8 mouse cellular contexts compared by ENCODE assay signal in genomic region chr17:27702518-27702917, GRCm38 (mm10). TPM values are rescaled to one million over a fixed set of nuclear protein-coding genes. Genes with fewer than 3 reads are reported as not detected.
DNase-seq lines count a peak whose midpoint lies in the region; ATAC-seq and TF ChIP-seq lines count a peak whose summit lies in the region.

No protein-coding gene starts in this region.

- ATAC-seq in lung, embryonic 15.5 days (ENCODE audit: borderline replicate concordance, extremely low read depth, low FRiP score, low TSS enrichment), result 0 out of 2 replicates have a peak, but pooled peaks have one; percentile 46

- H3K4me3 ChIP-seq in layer of hippocampus, adult 2 months, result peak overlapping the region; percentile 26; the same call in 1 of the 2 replicates
- no peak overlapping the region for H3K4me3 ChIP-seq in cerebellum, adult 2 months (replicated peaks; ENCODE audit: insufficient read depth, low read depth, low read length)
- peak overlapping the region; percentile 63 for H3K4me3 ChIP-seq in gastrocnemius, adult 2 months
- peak overlapping the region; percentile 35 for H3K4me3 ChIP-seq in lung, embryonic 15.5 days
- H3K4me3 ChIP-seq in olfactory bulb, adult 2 months (ENCODE audit: insufficient read depth, low read depth, low read length), result no peak overlapping the region

- no peak for TF ChIP-seq POLR2A in cerebellum, adult 2 months (IDR thresholded peaks at IDR 0.05; ENCODE audit: borderline replicate concordance, insufficient read depth, low read length)
- no peak for TF ChIP-seq POLR2A in olfactory bulb, adult 2 months (IDR thresholded peaks at IDR 0.05; ENCODE audit: insufficient read depth, low read depth, low read length)

- H3K4me1 ChIP-seq in cerebellum, adult 2 months (ENCODE audit: control insufficient read depth, insufficient read depth, low read length), result peaks cover 28% of the 10 kb centered on the region
- H3K4me1 ChIP-seq in lung, embryonic 15.5 days, result peaks cover 13% of the 10 kb centered on the region
- peaks cover 33% of the 10 kb centered on the region for H3K4me1 ChIP-seq in olfactory bulb, adult 2 months (ENCODE audit: control insufficient read depth, insufficient read depth, low read length)

- peak overlapping the region; percentile 82 for H3K4me2 ChIP-seq in lung, embryonic 15.5 days

- 2% methylated on average over 34 of the region's 34 CpGs for whole genome bisulfite sequencing in cerebellum, adult 2 months
- under 1% methylated on average over 32 of the region's 34 CpGs for WGBS in lung, embryonic 15.5 days
- WGBS in olfactory bulb, adult 2 months, result 5% methylated on average over 34 of the region's 34 CpGs

- peak overlapping the region; percentile 47 for H3K9ac ChIP-seq in lung, embryonic 15.5 days

- H3K27me3 ChIP-seq in cerebellum, adult 2 months (ENCODE audit: control insufficient read depth, insufficient read depth, low read length), result no peaks in the 10 kb centered on the region
- H3K27me3 ChIP-seq in lung, embryonic 15.5 days, result peaks cover 8% of the 10 kb centered on the region; the same call in 1 of the 2 replicates

- intact Hi-C loops in gastrocnemius, adult 2 months (cut with DNase I), result no loop called here

- TF ChIP-seq CTCF in layer of hippocampus, adult 2 months (conservative IDR thresholded peaks at IDR 0.05), result peak; percentile 91
- TF ChIP-seq CTCF in cerebellum, adult 2 months (IDR thresholded peaks at IDR 0.05; ENCODE audit: borderline replicate concordance, insufficient read depth, low read depth, low read length), result peak; percentile 74
- peak; percentile 90 for TF ChIP-seq CTCF in gastrocnemius, adult 2 months (IDR thresholded peaks at IDR 0.05)
- peak; percentile 75 for TF ChIP-seq CTCF in olfactory bulb, adult 2 months (IDR thresholded peaks at IDR 0.05; ENCODE audit: insufficient read depth, low read depth, low read length)

- no peak for DNase-seq in layer of hippocampus, adult 2 months (ENCODE audit: low spot score in 2 of 2)
- no peak for DNase-seq in layer of hippocampus, adult 11-12 months (ENCODE audit: low spot score)
- peak; percentile 73 to 74 for DNase-seq in cerebellum, adult 2 months
- peak; percentile 72 for DNase-seq in gastrocnemius, adult 2 months
- DNase-seq in kidney, adult 11 months, result peak; percentile 28
- DNase-seq in right cerebral cortex, postnatal 36 days (ENCODE audit: low spot score in 2 of 2), result no peak

- peak overlapping the region; percentile 72 for H3K27ac ChIP-seq in layer of hippocampus, adult 2 months
- 0 out of 2 replicates have a peak overlapping the region, but pooled peaks have one; percentile 10 for H3K27ac ChIP-seq in cerebellum, adult 2 months (ENCODE audit: insufficient read depth, low read length)
- H3K27ac ChIP-seq in gastrocnemius, adult 2 months, result no peak overlapping the region
- no peak overlapping the region for H3K27ac ChIP-seq in lung, embryonic 15.5 days
- H3K27ac ChIP-seq in olfactory bulb, adult 2 months (ENCODE audit: insufficient read depth, low read depth, low read length), result no peak overlapping the region

- H3K9me3 ChIP-seq in lung, embryonic 15.5 days, result no peaks in the 10 kb centered on the region

- no peaks in the 10 kb centered on the region for H3K36me3 ChIP-seq in lung, embryonic 15.5 days

RNA-seq across cellular contexts. Expression of gene Spdef, which starts 26.2 kb away (rescaled TPM):
- under 1 TPM; 0.59 to 0.61 TPM for total RNA-seq in layer of hippocampus, adult 2 months (2021)
- 1.2 and 1.3 TPM in 2 replicates for polyA plus RNA-seq in cerebellum, adult 2 months (2012; rRNA removed)
- total RNA-seq in gastrocnemius, adult 2 months (2021), result not detected
- 1.7 and 2.2 TPM in 2 replicates for polyA plus RNA-seq in lung, embryonic 15.5 days (2015; fragmentation: Nextera tagmentation; extraction: Ambion mirVana)
- not detected in 2 replicates for polyA plus RNA-seq in olfactory bulb, adult 2 months (2012; ENCODE audit: insufficient read depth, insufficient read length, low replicate concordance, missing spikeins)

RNA-seq across cellular contexts. Expression of gene Pacsin1, which starts 47.2 kb away (rescaled TPM):
- total RNA-seq in layer of hippocampus, adult 2 months (2021), result 100 to 1,000 TPM; 321 to 335 TPM
- polyA plus RNA-seq in cerebellum, adult 2 months (2012; rRNA removed), result 228 and 244 TPM in 2 replicates
- under 1 TPM in 1 of 2 experiments, not detected in 1; 0.18 TPM for total RNA-seq in gastrocnemius, adult 2 months (2021)
- 0.61 and 0.93 TPM in 2 replicates for polyA plus RNA-seq in lung, embryonic 15.5 days (2015; fragmentation: Nextera tagmentation; extraction: Ambion mirVana)
- polyA plus RNA-seq in olfactory bulb, adult 2 months (2012; ENCODE audit: insufficient read depth, insufficient read length, low replicate concordance, missing spikeins), result 329 TPM in 1 of 2 replicates, not detected in the other

Comparison
In these comparisons a context has a peak if more than half of its experiments do, and no peak if none do; other contexts are left out.
1. DNase-seq: peak in cerebellum, adult 2 months (2 of 2), gastrocnemius, adult 2 months (single experiment) and kidney, adult 11 months (single experiment); none in layer of hippocampus, adult 2 months (0 of 2), layer of hippocampus, adult 11-12 months (single experiment) and right cerebral cortex, postnatal 36 days (0 of 2).
2. H3K27ac ChIP-seq: peak in layer of hippocampus, adult 2 months (single experiment) and cerebellum, adult 2 months (single experiment); none in gastrocnemius, adult 2 months (single experiment), lung, embryonic 15.5 days (single experiment) and olfactory bulb, adult 2 months (single experiment).
3. H3K4me3 ChIP-seq: peak in layer of hippocampus, adult 2 months (single experiment), gastrocnemius, adult 2 months (single experiment) and lung, embryonic 15.5 days (single experiment); none in cerebellum, adult 2 months (single experiment) and olfactory bulb, adult 2 months (single experiment).
4. RNA of gene Pacsin1, which starts 47.2 kb away (polyA plus RNA-seq): 228 to 244 TPM in cerebellum, adult 2 months and 329 TPM in olfactory bulb, adult 2 months; 0.61 to 0.93 TPM in lung, embryonic 15.5 days; every median in the first group is over 10 times any median in the second.
5. Peak in every context shown above with its lines, with median percentiles within 50 percentile points of each other: CTCF ChIP-seq.